Mouse (Mus musculus): ENCODE measurements around the gene Lcor. TPM values are rescaled to one million over a fixed set of nuclear protein-coding genes. Genes with fewer than 3 reads are reported as not detected.

Gene Lcor
- 7.4 and 8.0 TPM in 2 replicates for polyA plus RNA-seq (2015; fragmentation: Nextera tagmentation; extraction: Ambion mirVana)

GRCm38 (mm10) chr19:41482190-41482908, at the start of gene Lcor:
Gene Lcor (plus strand): TSS chr19:41482637.

DNA sequence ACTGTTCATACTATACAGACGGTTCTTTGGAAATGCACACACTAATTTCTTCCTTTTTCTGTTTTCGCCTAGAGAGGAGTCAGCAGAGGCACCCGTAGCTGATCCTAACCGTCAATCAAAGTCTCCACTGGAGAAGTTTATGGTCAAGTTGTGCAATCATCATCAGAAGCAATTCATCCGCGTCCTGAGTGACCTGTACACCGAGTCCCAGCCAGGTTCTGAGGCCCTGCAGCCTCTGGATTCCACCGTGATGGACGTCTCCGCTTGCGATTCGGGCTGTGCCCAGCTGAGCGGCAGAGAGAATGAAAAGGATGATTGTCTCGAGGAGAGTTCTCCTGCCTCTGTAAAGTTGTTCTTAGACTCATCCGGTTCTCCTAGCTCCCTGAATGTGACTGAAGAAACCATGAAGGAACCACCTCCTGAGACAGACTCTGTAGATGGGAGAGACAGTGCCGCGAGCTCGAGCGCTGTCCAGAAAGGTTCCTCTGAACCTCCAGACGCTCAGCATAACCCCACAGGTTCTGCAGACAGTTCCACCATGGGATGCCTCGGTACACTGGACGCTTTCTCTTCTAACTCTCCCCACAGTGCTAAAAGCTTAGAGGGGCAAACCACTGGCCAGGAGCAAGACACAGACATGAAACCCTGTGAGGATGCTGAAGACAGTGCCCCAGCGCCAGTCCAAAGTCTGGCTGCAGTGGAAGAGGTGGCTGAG, 99.4 kb downstream of the Lcor start, which contains the start of gene Gm340:
Gene Gm340 (plus strand): TSS at position 665 of the 715 bp plus-strand sequence.

Other genes starting within 250 kb of the Lcor start
- 53.2 and 56.3 TPM in 2 replicates for gene Tm9sf3, start 218.6 kb upstream of the Lcor start, polyA plus RNA-seq (2015; fragmentation: Nextera tagmentation; extraction: Ambion mirVana)
- 6.9 and 9.9 TPM in 2 replicates for gene Pik3ap1, start 97.5 kb upstream of the Lcor start, polyA plus RNA-seq (2015; fragmentation: Nextera tagmentation; extraction: Ambion mirVana)
- gene Gm340, start 99.7 kb downstream of the Lcor start, polyA plus RNA-seq (2015; fragmentation: Nextera tagmentation; extraction: Ambion mirVana) = 1.4 and 1.6 TPM in 2 replicates

Data from spleen, postnatal 0 days (tissue).